Mouse (Mus musculus) limb, embryonic 11.5 days (tissue): ENCODE measurements at regions not wholly inside any gene's neighbourhood (a gene's known extent, or its start where the extent isn't known, plus 50 kb on each side); places are given as distances from the start of the nearest gene placed in this dataset.

Experiments used
- ATAC-seq: fragments of 200-750 bp; cut with Nextera tagmentation; 2 replicates; pipeline ENCODE4 v1.8.0; 2017; ENCODE audit warnings: low read depth; ENCODE audit not compliant: insufficient number of reproducible peaks, low FRiP score, low TSS enrichment
- DNase-seq: peaks from one replicate; pipeline ENCODE4 v3.0.0-alpha.2; 2015; ENCODE audit warnings: low spot score
- H3K27ac ChIP-seq: fragments of 300-500 bp; sonication (generic); replicated peaks from 2 replicates; pipeline ENCODE4 v1.5.1; 2014; ENCODE audit warnings: low read depth, mild to moderate bottlenecking, low read length
- H3K27me3 ChIP-seq: fragments of 300-500 bp; sonication (generic); 2 replicates; pipeline ENCODE4 v1.6.1; 2014; ENCODE audit warnings: mild to moderate bottlenecking, low read length, mixed read lengths; ENCODE audit not compliant: control insufficient read depth, insufficient read depth
- H3K36me3 ChIP-seq: fragments of 300-500 bp; sonication (generic); 2 replicates; pipeline ENCODE4 v1.6.1; 2014; ENCODE audit warnings: mild to moderate bottlenecking, low read length, moderate library complexity, mixed read lengths; ENCODE audit not compliant: control insufficient read depth, insufficient read depth
- H3K4me1 ChIP-seq: fragments of 300-500 bp; sonication (generic); 2 replicates; pipeline ENCODE4 v1.6.1; 2014; ENCODE audit warnings: low read length, mixed read lengths; ENCODE audit not compliant: control insufficient read depth, insufficient read depth
- H3K4me2 ChIP-seq: fragments of 300-500 bp; sonication (generic); 2 replicates; pipeline ENCODE4 v1.6.1; 2014; ENCODE audit warnings: low read depth, mild to moderate bottlenecking, moderate library complexity; ENCODE audit not compliant: severe bottlenecking
- H3K4me3 ChIP-seq: fragments of 300-500 bp; sonication (generic); 2 replicates; pipeline ENCODE4 v1.5.1; 2014; ENCODE audit warnings: low read depth, low read length
- H3K9ac ChIP-seq: fragments of 300-500 bp; sonication (generic); 2 replicates; pipeline ENCODE4 v1.6.1; 2014; ENCODE audit warnings: mild to moderate bottlenecking, low read length
- H3K9me3 ChIP-seq: fragments of 300-500 bp; sonication (generic); 2 replicates; pipeline ENCODE4 v1.6.1; 2016; ENCODE audit warnings: low read length; ENCODE audit not compliant: control insufficient read depth
- WGBS: fragments of 180-500 bp; shearing (Covaris S2); extraction: QIAGEN DNeasy Blood & Tissue Kit; methylation state at CpG from one replicate; pipeline ENCODE4 v1.1.7; 2014; 5-methylcytosine and 5-hydroxymethylcytosine counted together

DNA sequence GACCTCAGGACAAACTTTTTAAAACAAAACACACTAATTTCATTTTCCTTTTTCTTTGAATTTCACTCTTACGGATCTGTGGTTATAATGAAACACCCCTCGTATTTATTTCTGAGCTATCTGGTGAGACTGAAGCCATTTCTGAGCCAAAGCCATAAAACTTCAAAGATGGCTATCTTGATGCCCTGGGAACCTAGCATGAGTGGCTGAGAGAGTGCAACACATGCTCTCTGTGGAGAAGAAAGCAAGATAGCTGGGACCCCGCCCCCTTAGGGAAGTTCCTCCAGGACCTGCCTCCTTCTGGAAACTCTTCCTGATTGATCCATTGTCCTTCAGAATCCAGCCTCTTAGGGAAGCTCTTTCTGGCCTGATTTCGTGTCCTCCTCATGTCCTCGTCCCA, 57.6 kb upstream of the Myb start:
- no peak overlapping the region for H3K4me3 ChIP-seq
- no peaks in the 10 kb centered on the region for H3K27me3 ChIP-seq
- WGBS: 83% methylated on average over 5 of the region's 5 CpGs
- H3K9me3 ChIP-seq: no peaks in the 10 kb centered on the region
- no peaks in the 10 kb centered on the region for H3K36me3 ChIP-seq
- DNase-seq: no peak
- ATAC-seq: no peak
- no peak overlapping the region for H3K27ac ChIP-seq
- H3K4me2 ChIP-seq: no peak overlapping the region
- H3K9ac ChIP-seq: no peak overlapping the region
- no peaks in the 10 kb centered on the region for H3K4me1 ChIP-seq

GRCm38 (mm10) chr10:21220795-21221194, 60.0 kb upstream of the Myb start:
- H3K4me2 ChIP-seq: no peak overlapping the region
- H3K36me3 ChIP-seq: no peaks in the 10 kb centered on the region
- 88% methylated on average over 3 of the region's 3 CpGs for WGBS
- no peaks in the 10 kb centered on the region; the same call in 1 of the 2 replicates for H3K9me3 ChIP-seq
- ATAC-seq (no peak), DNase-seq (no peak)
- H3K4me1 ChIP-seq: no peaks in the 10 kb centered on the region
- no peak overlapping the region for H3K27ac ChIP-seq
- no peak overlapping the region for H3K9ac ChIP-seq
- no peaks in the 10 kb centered on the region for H3K27me3 ChIP-seq
- H3K4me3 ChIP-seq: no peak overlapping the region

DNA sequence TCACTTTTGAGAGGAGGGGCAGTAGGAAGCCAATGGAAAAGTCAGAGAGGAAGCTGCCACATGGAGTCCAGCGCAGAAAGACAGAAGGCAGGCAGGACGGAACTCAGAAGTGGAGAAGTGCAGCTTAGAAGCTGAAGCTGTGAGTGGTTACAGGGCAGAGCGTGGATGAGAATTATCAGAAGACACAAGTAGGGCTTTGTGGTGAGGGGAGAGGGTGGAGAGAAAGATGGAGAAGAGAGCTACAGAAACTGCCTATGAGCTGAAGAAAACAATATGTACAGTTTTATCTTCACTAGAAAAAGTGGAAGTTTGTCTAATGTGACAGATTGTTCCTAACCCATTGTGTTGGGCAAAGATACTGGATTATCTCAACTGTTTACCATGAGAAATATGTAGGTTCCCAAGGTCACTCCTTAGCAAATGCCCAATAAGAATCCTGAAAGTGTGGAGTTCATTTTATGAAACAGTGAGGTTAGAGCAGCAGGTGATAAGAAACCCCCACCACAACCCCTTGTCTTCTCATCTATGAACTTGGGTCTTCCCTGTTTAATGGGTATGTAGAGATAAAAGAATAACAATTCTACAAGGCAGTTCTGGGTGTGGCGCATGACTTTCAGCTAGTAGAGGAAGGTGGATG, 60.6 kb upstream of the Myb start:
- Histone ChIP-seq H3K27ac (no peak overlapping the region), H3K36me3 (no peaks in the 10 kb centered on the region), H3K4me2 (no peak overlapping the region), H3K27me3 (no peaks in the 10 kb centered on the region), H3K9ac (no peak overlapping the region), H3K4me3 (no peak overlapping the region), H3K4me1 (no peaks in the 10 kb centered on the region), H3K9me3 (no peaks in the 10 kb centered on the region; the same call in 1 of the 2 replicates)
- DNase-seq (no peak), ATAC-seq (no peak)
- 93% methylated on average over 4 of the region's 4 CpGs for WGBS

- Histone ChIP-seq H3K4me3 (no peak overlapping the region), H3K27ac (no peak overlapping the region), H3K4me2 (no peak overlapping the region), H3K27me3 (no peaks in the 10 kb centered on the region), H3K36me3 (no peaks in the 10 kb centered on the region), H3K4me1 (no peaks in the 10 kb centered on the region), H3K9ac (no peak overlapping the region), H3K9me3 (no peaks in the 10 kb centered on the region; the same call in 1 of the 2 replicates)
- DNase-seq (no peak), ATAC-seq (no peak)
- WGBS: 77% methylated on average over 9 of the region's 9 CpGs
These were observed 61.6 kb upstream of the Myb start for GRCm38 (mm10) chr10:21222104-21223034.

DNA sequence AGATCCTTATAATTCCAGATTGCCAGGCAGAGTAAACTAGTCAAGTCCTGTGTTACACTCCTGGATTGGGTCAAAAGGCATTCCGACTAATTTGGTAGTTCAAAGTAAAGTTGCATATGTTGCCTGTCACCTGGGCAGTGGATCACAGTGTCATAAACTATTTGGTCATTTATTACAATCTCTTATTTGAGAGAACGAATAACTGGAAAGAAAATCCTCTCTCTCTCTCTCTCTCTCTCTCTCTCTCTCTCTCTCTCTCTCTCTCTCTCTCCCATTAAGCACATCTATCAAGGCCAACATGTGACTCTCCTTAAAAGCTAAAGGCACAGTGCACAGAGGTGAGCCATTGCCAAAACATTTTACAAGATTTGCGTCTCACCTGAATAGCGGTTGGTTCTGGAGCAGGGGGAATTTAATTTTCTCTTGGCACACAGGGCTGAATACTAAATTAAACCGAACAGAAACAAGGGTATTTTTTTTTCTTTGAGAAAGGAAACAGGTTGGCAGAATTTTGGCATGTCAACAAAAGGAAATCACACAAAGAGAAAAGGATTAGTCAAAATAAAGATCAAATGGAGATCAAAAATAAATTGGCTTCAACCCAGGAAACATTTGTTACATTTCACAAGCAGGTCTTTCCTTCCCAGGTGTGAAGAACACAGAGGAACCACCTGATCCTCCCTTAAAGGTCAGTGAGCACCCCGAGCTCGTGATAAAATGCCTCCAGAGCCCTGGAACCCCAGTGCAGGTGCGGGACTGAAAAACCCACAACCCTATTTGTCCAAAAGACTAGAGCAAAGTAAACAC, 62.5 kb upstream of the Myb start:
- DNase-seq (no peak), ATAC-seq (no peak)
- WGBS: 82% methylated on average over 8 of the region's 8 CpGs
- H3K4me3 ChIP-seq: no peak overlapping the region
- no peak overlapping the region for H3K4me2 ChIP-seq
- no peaks in the 10 kb centered on the region for H3K27me3 ChIP-seq
- no peaks in the 10 kb centered on the region for H3K4me1 ChIP-seq
- no peak overlapping the region for H3K27ac ChIP-seq
- no peak overlapping the region for H3K9ac ChIP-seq
- no peaks in the 10 kb centered on the region for H3K36me3 ChIP-seq
- no peaks in the 10 kb centered on the region; the same call in 1 of the 2 replicates for H3K9me3 ChIP-seq

DNA sequence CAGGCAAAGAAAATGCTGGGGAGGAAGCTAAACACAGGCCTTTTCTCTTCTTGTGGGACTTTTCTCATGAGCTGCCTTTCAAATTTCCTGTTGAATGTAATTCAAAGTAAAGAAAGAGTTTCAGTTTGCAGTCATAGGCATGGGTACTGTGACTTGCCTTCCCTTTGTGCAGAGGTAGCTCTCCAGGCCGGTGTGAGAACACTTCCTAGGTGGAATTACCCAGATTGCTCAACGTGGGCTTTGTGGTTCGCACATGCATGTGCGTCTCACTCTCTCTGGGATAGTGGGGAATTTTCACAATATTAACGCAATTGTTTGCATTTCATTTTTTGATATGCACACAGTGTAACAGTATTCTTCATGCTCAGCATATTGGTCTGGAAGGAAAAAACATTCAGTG, 63.4 kb upstream of the Myb start:
- no peaks in the 10 kb centered on the region for H3K4me1 ChIP-seq
- H3K36me3 ChIP-seq: no peaks in the 10 kb centered on the region
- H3K4me3 ChIP-seq: no peak overlapping the region
- no peak for ATAC-seq
- no peaks in the 10 kb centered on the region; the same call in 1 of the 2 replicates for H3K9me3 ChIP-seq
- H3K27ac ChIP-seq: no peak overlapping the region
- no peaks in the 10 kb centered on the region for H3K27me3 ChIP-seq
- no peak overlapping the region for H3K9ac ChIP-seq
- no peak overlapping the region for H3K4me2 ChIP-seq
- no peak for DNase-seq
- 92% methylated on average over 5 of the region's 5 CpGs for WGBS

GRCm38 (mm10) chr10:21226210-21226609, 65.4 kb upstream of the Myb start:
- Histone ChIP-seq H3K9ac (no peak overlapping the region), H3K27me3 (no peaks in the 10 kb centered on the region), H3K9me3 (no peaks in the 10 kb centered on the region; the same call in 1 of the 2 replicates), H3K4me3 (no peak overlapping the region), H3K4me1 (no peaks in the 10 kb centered on the region), H3K4me2 (no peak overlapping the region), H3K36me3 (no peaks in the 10 kb centered on the region), H3K27ac (no peak overlapping the region)
- no peak for DNase-seq
- WGBS: 84% methylated on average over 7 of the region's 7 CpGs
- ATAC-seq: no peak

GRCm38 (mm10) chr10:21227764-21228163, 67.0 kb upstream of the Myb start:
- Histone ChIP-seq H3K27me3 (no peaks in the 10 kb centered on the region), H3K4me3 (no peak overlapping the region), H3K4me1 (no peaks in the 10 kb centered on the region), H3K4me2 (no peak overlapping the region), H3K36me3 (no peaks in the 10 kb centered on the region), H3K27ac (no peak overlapping the region), H3K9me3 (no peaks in the 10 kb centered on the region; the same call in 1 of the 2 replicates), H3K9ac (no peak overlapping the region)
- DNase-seq (no peak), ATAC-seq (no peak)
- 85% methylated on average over 9 of the region's 9 CpGs for WGBS
